Mouse (Mus musculus) midbrain, postnatal 0 days (tissue): ENCODE results near the gene Fubp1. TPM values are rescaled to one million over a fixed set of nuclear protein-coding genes. Genes with fewer than 3 reads are reported as not detected.

ENCODE experiments used
- ATAC-seq: fragments of 200-750 bp; cut with Nextera tagmentation; 2 replicates; pipeline ENCODE4 v1.8.0; 2017; ENCODE audit warnings: moderate number of reproducible peaks, mild to moderate bottlenecking, moderate TSS enrichment, moderate library complexity; ENCODE audit not compliant: low FRiP score
- DNase-seq: peaks from one replicate; pipeline ENCODE4 v3.0.0-alpha.2; 2015; ENCODE audit warnings: low spot score
- H3K27ac ChIP-seq: fragments of 300-500 bp; sonication (generic); 2 replicates; pipeline ENCODE4 v1.5.1; 2014; ENCODE audit warnings: low read depth, mild to moderate bottlenecking, low read length, mixed read lengths
- H3K27me3 ChIP-seq: fragments of 300-500 bp; sonication (generic); 2 replicates; pipeline ENCODE4 v1.6.1; 2014; ENCODE audit warnings: low read length, control low read depth, mixed read lengths; ENCODE audit not compliant: insufficient read depth
- H3K36me3 ChIP-seq: fragments of 300-500 bp; sonication (generic); 2 replicates; pipeline ENCODE4 v1.6.1; 2014; ENCODE audit warnings: low read length, control low read depth, mixed read lengths; ENCODE audit not compliant: insufficient read depth
- H3K4me1 ChIP-seq: fragments of 300-500 bp; sonication (generic); 2 replicates; pipeline ENCODE4 v1.6.1; 2014; ENCODE audit warnings: mild to moderate bottlenecking, control low read depth, antibody characterized with exemption, low read length, mixed read lengths; ENCODE audit not compliant: insufficient read depth
- H3K4me2 ChIP-seq: fragments of 300-500 bp; sonication (generic); 2 replicates; pipeline ENCODE4 v1.6.1; 2014; ENCODE audit warnings: low read depth, mild to moderate bottlenecking, low read length, mixed read lengths; ENCODE audit not compliant: poor library complexity, severe bottlenecking
- H3K4me3 ChIP-seq: fragments of 300-500 bp; sonication (generic); 2 replicates; pipeline ENCODE4 v1.5.1; 2014; ENCODE audit warnings: low read depth, mild to moderate bottlenecking, low read length, moderate library complexity
- H3K9ac ChIP-seq: fragments of 300-500 bp; sonication (generic); replicated peaks from 2 replicates; pipeline ENCODE4 v1.6.1; 2014; ENCODE audit warnings: mild to moderate bottlenecking, low read length, moderate library complexity, mixed read lengths; ENCODE audit not compliant: poor library complexity, severe bottlenecking
- H3K9me3 ChIP-seq: fragments of 300-500 bp; sonication (generic); 2 replicates; pipeline ENCODE4 v1.6.1; 2016; ENCODE audit warnings: low read length, control low read depth
- CTCF ChIP-seq: IDR thresholded peaks from 2 replicates; pipeline ENCODE4 v1.5.1; 2016; ENCODE audit warnings: antibody characterized with exemption, mild to moderate bottlenecking
- WGBS: fragments of 180-500 bp; shearing (Covaris S2); extraction: QIAGEN DNeasy Blood & Tissue Kit; methylation state at CpG from one replicate; pipeline ENCODE4 v1.1.7; 2014; 5-methylcytosine and 5-hydroxymethylcytosine counted together
- polyA plus RNA-seq: library from polyadenylated mRNA; unstranded; fragments of >200 nt; fragmentation: Nextera tagmentation; extraction: Ambion mirVana; gene quantifications from 2 replicates; pipeline ENCODE4 v1.2.1, GENCODE M21; 2015
- total RNA-seq: library from RNA; depleted of rRNA; stranded (reverse); fragments of >200 nt; gene quantifications from 2 replicates; pipeline ENCODE4 v1.2.3, GENCODE M21; 2014; rRNA removed

Fubp1 gene
- total and polyA plus RNA-seq, 2 experiments from 2014 or later = 127 to 183 TPM

DNA sequence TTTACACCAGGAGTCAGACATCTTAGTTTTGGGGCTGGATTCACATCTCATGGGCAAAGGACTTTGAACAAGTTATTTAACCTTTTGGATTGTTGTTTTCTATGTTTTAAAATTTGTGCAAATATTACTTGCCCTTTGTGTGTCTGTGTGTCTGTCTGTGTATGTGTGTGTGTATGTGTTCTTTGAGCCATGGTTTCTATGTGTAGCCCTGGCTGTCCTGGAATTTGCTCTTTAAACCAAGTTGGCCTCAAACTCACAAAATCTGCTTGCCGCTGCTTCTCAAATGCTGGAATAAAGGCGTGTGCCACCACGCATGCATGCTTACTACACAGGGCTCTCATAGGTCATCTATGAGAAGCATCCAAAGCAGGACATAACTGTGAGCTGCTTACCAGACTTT lies 66.7 kb downstream of the Fubp1 start:
- Histone ChIP-seq H3K36me3 (peaks cover 15% of the 10 kb centered on the region), H3K9me3 (no peaks in the 10 kb centered on the region), H3K9ac (no peak overlapping the region), H3K27ac (no peak overlapping the region), H3K4me1 (no peaks in the 10 kb centered on the region), H3K4me2 (no peak overlapping the region), H3K4me3 (no peak overlapping the region), H3K27me3 (no peaks in the 10 kb centered on the region)
- WGBS = 97% methylated on average over 3 of the region's 3 CpGs
- no peak for TF ChIP-seq CTCF
- no peak for DNase-seq
- ATAC-seq = no peak

GRCm38 (mm10) chr3:152277912-152278311 lies 67.7 kb downstream of the Fubp1 start:
- Histone ChIP-seq H3K4me3 (no peak overlapping the region), H3K27ac (no peak overlapping the region), H3K9ac (no peak overlapping the region), H3K36me3 (peaks cover 22% of the 10 kb centered on the region), H3K4me2 (no peak overlapping the region), H3K9me3 (no peaks in the 10 kb centered on the region), H3K27me3 (no peaks in the 10 kb centered on the region), H3K4me1 (no peaks in the 10 kb centered on the region)
- 95% methylated on average over 2 of the region's 2 CpGs for WGBS
- TF ChIP-seq CTCF = no peak
- ATAC-seq = no peak
- DNase-seq = no peak

DNA sequence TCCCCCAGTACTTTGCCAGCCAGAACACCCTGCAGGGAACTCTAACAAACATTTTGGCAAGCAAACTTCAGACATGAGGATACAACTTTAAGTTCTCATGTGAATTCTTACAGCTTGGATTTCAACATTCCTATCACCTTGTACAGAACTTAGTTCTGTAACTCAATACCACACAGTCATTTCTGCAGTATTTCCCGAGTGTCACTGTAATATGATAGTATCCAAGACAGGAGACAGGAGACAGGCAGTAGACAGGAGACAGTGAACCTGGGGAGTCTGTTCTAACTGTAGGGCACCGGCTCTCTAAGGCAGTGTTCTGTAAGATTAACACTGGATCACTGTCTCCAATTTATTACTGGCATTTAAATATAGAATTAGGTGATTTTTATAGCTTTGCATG lies 68.2 kb downstream of the Fubp1 start:
- ATAC-seq (no peak), DNase-seq (no peak)
- Histone ChIP-seq H3K9ac (no peak overlapping the region), H3K36me3 (peaks cover 23% of the 10 kb centered on the region), H3K27ac (no peak overlapping the region), H3K4me3 (no peak overlapping the region), H3K4me1 (no peaks in the 10 kb centered on the region), H3K9me3 (no peaks in the 10 kb centered on the region), H3K27me3 (no peaks in the 10 kb centered on the region), H3K4me2 (no peak overlapping the region)
- WGBS = 74% methylated on average over 2 of the region's 2 CpGs
- TF ChIP-seq CTCF = no peak

DNA sequence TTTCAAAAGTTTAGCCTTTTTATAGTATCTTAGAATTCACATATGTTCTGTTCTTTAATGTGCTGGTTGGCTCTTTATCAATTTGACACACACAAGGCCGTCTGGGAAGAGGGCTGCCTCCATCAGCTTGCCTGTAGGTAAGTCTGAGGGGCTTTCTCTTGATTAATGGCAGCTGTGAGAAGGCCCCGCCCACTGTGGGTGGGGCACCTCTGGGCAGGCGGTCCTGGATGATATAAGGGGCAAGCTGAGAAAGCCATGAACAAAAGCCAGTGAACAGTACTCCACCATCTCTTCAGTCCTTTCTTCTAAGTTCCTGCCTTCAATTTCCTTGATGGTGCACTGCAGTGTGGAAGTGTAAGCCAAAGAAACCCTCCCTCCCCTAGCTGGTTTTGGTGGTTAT lies 71.9 kb downstream of the Fubp1 start:
- Histone ChIP-seq H3K4me2 (no peak overlapping the region), H3K4me1 (no peaks in the 10 kb centered on the region), H3K9ac (no peak overlapping the region), H3K4me3 (no peak overlapping the region), H3K36me3 (peaks cover 34% of the 10 kb centered on the region), H3K9me3 (no peaks in the 10 kb centered on the region), H3K27ac (no peak overlapping the region), H3K27me3 (no peaks in the 10 kb centered on the region)
- TF ChIP-seq CTCF = no peak
- 43% methylated on average over 3 of the region's 3 CpGs for WGBS
- DNase-seq (no peak), ATAC-seq (no peak)

GRCm38 (mm10) chr3:152284306-152284705 lies 74.1 kb downstream of the Fubp1 start:
- Histone ChIP-seq H3K27ac (no peak overlapping the region), H3K4me3 (no peak overlapping the region), H3K9ac (no peak overlapping the region), H3K27me3 (no peaks in the 10 kb centered on the region), H3K9me3 (no peaks in the 10 kb centered on the region), H3K4me2 (no peak overlapping the region), H3K4me1 (no peaks in the 10 kb centered on the region), H3K36me3 (peaks cover 51% of the 10 kb centered on the region)
- 93% methylated on average over 1 of the region's 1 CpGs for whole genome bisulfite sequencing
- TF ChIP-seq CTCF = no peak
- no peak for ATAC-seq
- no peak for DNase-seq

DNA sequence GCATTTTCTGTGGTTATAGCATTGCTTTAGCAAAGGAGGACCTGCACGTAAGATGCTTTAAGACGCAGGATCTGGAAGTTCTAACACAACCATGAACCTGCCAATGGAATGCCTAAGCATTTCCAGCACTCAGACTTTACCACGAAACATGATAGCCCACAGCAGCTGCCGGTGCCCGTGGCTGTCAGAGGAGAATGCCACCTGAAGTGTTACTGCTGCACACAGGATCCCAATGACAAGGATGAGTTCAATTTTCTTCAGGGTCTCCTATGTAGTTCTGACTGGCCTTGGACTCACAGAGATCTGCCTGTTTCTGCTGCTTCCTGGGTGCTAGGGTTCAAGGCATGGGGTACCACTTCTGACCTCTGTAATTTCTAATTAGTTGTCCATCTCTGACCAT lies 74.5 kb downstream of the Fubp1 start:
- H3K27ac ChIP-seq = no peak overlapping the region
- no peaks in the 10 kb centered on the region for H3K4me1 ChIP-seq
- no peaks in the 10 kb centered on the region for H3K27me3 ChIP-seq
- no peak overlapping the region for H3K4me3 ChIP-seq
- ATAC-seq (no peak), DNase-seq (no peak)
- H3K4me2 ChIP-seq = no peak overlapping the region
- TF ChIP-seq CTCF = no peak
- no peaks in the 10 kb centered on the region for H3K9me3 ChIP-seq
- H3K36me3 ChIP-seq = peaks cover 51% of the 10 kb centered on the region
- 94% methylated on average over 5 of the region's 5 CpGs for WGBS
- H3K9ac ChIP-seq = no peak overlapping the region

Other genes with a start within 250 kb of the Fubp1 start
- 13.0 and 21.1 TPM in 2 replicates for gene Gipc2, start 44.2 kb upstream of the Fubp1 start, total RNA-seq
- gene Gipc2, start 44.2 kb upstream of the Fubp1 start, polyA plus RNA-seq = 10.3 and 12.8 TPM in 2 replicates
- 43.9 and 67.2 TPM in 2 replicates for gene Dnajb4, start 120 bp upstream of the Fubp1 start, total RNA-seq
- 47.1 and 50.3 TPM in 2 replicates for gene Dnajb4, start 120 bp upstream of the Fubp1 start, polyA plus RNA-seq
- 0.11 and 0.28 TPM in 2 replicates for gene Nexn, start 55.9 kb downstream of the Fubp1 start, total RNA-seq
- gene Nexn, start 55.9 kb downstream of the Fubp1 start, polyA plus RNA-seq = 1.5 and 2.3 TPM in 2 replicates
- gene Miga1, start 130.0 kb downstream of the Fubp1 start, total RNA-seq = 26.3 and 28.2 TPM in 2 replicates
- gene Miga1, start 130.0 kb downstream of the Fubp1 start, polyA plus RNA-seq = 16.9 and 18.7 TPM in 2 replicates
- 83.3 and 91.4 TPM in 2 replicates for gene Usp33, start 136.1 kb downstream of the Fubp1 start, total RNA-seq
- 65.3 and 70.7 TPM in 2 replicates for gene Usp33, start 136.1 kb downstream of the Fubp1 start, polyA plus RNA-seq
- gene Zzz3, start 185.1 kb downstream of the Fubp1 start, total RNA-seq = 29.4 and 40.6 TPM in 2 replicates
- gene Zzz3, start 185.1 kb downstream of the Fubp1 start, polyA plus RNA-seq = 21.0 TPM in 2 replicates